Mouse (Mus musculus) MEL (cell line): ENCODE measurements around the gene Hcfc2. TPM values are rescaled to one million over a fixed set of nuclear protein-coding genes. Genes with fewer than 3 reads are reported as not detected.

Source experiments
- DNase-seq: peaks from one replicate; pipeline ENCODE4 v3.0.0; 2011; ENCODE audit warnings: low read depth, low spot score
- H3K27ac ChIP-seq: 2 replicates; pipeline ENCODE4 v1.5.1; 2012; ENCODE audit warnings: low read depth, mild to moderate bottlenecking, control low read depth, low read length, moderate library complexity; ENCODE audit not compliant: control insufficient read depth
- H3K27me3 ChIP-seq, 2 experiments: fragments of 150-350 bp in 1 of 2; sonication (generic) in 1 of 2; 2 replicates each; pipeline ENCODE4 v1.6.1; 2012; ENCODE audit warnings: low read length in 2 of 2, mild to moderate bottlenecking in 2 of 2, improper control_type of control experiment in 1 of 2, moderate library complexity in 1 of 2; ENCODE audit not compliant: insufficient read depth in 2 of 2, control insufficient read depth in 1 of 2
- H3K36me3 ChIP-seq, 2 experiments: 2 replicates each; pipeline ENCODE4 v1.6.1; 2012 to 2014; ENCODE audit warnings: low read length in 2 of 2, improper control_type of control experiment in 1 of 2, inconsistent platforms in 1 of 2, mild to moderate bottlenecking in 1 of 2; ENCODE audit not compliant: insufficient read depth in 2 of 2, control insufficient read depth in 1 of 2
- H3K4me1 ChIP-seq, 2 experiments: fragments of 150-350 bp in 1 of 2; sonication (generic) in 1 of 2; 2 replicates each; pipeline ENCODE4 v1.6.1; 2012; ENCODE audit warnings: low read length in 2 of 2, improper control_type of control experiment in 1 of 2, mild to moderate bottlenecking in 1 of 2; ENCODE audit not compliant: insufficient read depth in 2 of 2, control insufficient read depth in 1 of 2
- H3K4me3 ChIP-seq, 2 experiments: fragments of 150-350 bp in 1 of 2; sonication (generic) in 1 of 2; 2 replicates each; pipeline ENCODE4 v1.5.1; 2012; ENCODE audit warnings: low read depth in 2 of 2, low read length in 2 of 2, mild to moderate bottlenecking in 2 of 2, moderate library complexity in 2 of 2, control low read depth in 1 of 2, improper control_type of control experiment in 1 of 2; ENCODE audit not compliant: control insufficient read depth in 1 of 2, insufficient read depth in 1 of 2
- H3K79me2 ChIP-seq: 2 replicates; pipeline ENCODE4 v1.6.1; 2012; ENCODE audit warnings: mild to moderate bottlenecking, low read length, moderate library complexity; ENCODE audit not compliant: control insufficient read depth, poor library complexity, insufficient read depth
- H3K9ac ChIP-seq: 2 replicates; pipeline ENCODE4 v1.6.1; 2012; ENCODE audit warnings: low read depth, mild to moderate bottlenecking, control low read depth, low read length, moderate library complexity; ENCODE audit not compliant: control insufficient read depth, poor library complexity, severe bottlenecking
- H3K9me3 ChIP-seq: fragments of 150-350 bp; sonication (generic); replicated peaks from 2 replicates; pipeline ENCODE4 v1.6.1; 2012; ENCODE audit warnings: mild to moderate bottlenecking, low read length, improper control_type of control experiment, moderate library complexity; ENCODE audit not compliant: insufficient read depth
- CHD1 ChIP-seq: IDR thresholded peaks from 2 replicates; pipeline ENCODE4 v1.6.1; 2012; ENCODE audit warnings: low read depth, mild to moderate bottlenecking, inconsistent platforms, low read length, improper control_type of control experiment
- CHD2 ChIP-seq: IDR thresholded peaks from 2 replicates; pipeline ENCODE4 v1.6.1; 2011; ENCODE audit warnings: low read length, improper control_type of control experiment
- CTCF ChIP-seq, 3 experiments: IDR thresholded peaks in 2 of 3; conservative IDR thresholded peaks in 1 of 3; 2 replicates each; pipeline ENCODE4 v1.5.1; 2011 to 2012; ENCODE audit warnings: low read length in 3 of 3, low read depth in 2 of 3, mild to moderate bottlenecking in 2 of 3, improper control_type of control experiment in 1 of 3, inconsistent platforms in 1 of 3, mixed read lengths in 1 of 3, moderate library complexity in 1 of 3; ENCODE audit not compliant: control insufficient read depth in 1 of 3, insufficient read depth in 1 of 3, poor library complexity in 1 of 3, severe bottlenecking in 1 of 3
- E2F4 ChIP-seq: IDR thresholded peaks from 2 replicates; pipeline ENCODE4 v1.6.1; 2011; ENCODE audit warnings: low read depth, low read length, improper control_type of control experiment, borderline replicate concordance
- ELF1 ChIP-seq: IDR thresholded peaks from 2 replicates; pipeline ENCODE4 v1.6.1; 2014; ENCODE audit warnings: low read depth, mild to moderate bottlenecking, inconsistent platforms, low read length, improper control_type of control experiment, moderate library complexity
- EP300 ChIP-seq, 2 experiments: IDR thresholded peaks; 2 replicates each; pipeline ENCODE4 v1.6.1; 2011; ENCODE audit warnings: improper control_type of control experiment in 2 of 2, low read length in 2 of 2, low read depth in 1 of 2, mild to moderate bottlenecking in 1 of 2
- ETS1 ChIP-seq: IDR thresholded peaks from 2 replicates; pipeline ENCODE4 v1.6.1; 2012; ENCODE audit warnings: low read depth, mild to moderate bottlenecking, inconsistent platforms, low read length, improper control_type of control experiment, moderate library complexity
- GABPA ChIP-seq: IDR thresholded peaks from 2 replicates; pipeline ENCODE4 v1.6.1; 2012; ENCODE audit warnings: low read depth, mild to moderate bottlenecking, inconsistent platforms, low read length, improper control_type of control experiment, moderate library complexity
- GATA1 ChIP-seq: IDR thresholded peaks from 2 replicates; pipeline ENCODE4 v1.6.1; 2011; ENCODE audit warnings: low read depth, low read length, improper control_type of control experiment
- HCFC1 ChIP-seq: IDR thresholded peaks from 2 replicates; pipeline ENCODE4 v1.6.1; 2012; ENCODE audit warnings: low read depth, mild to moderate bottlenecking, inconsistent platforms, low read length, improper control_type of control experiment, moderate library complexity
- JUND ChIP-seq: IDR thresholded peaks from 2 replicates; pipeline ENCODE4 v1.6.1; 2011; ENCODE audit warnings: low read depth, mild to moderate bottlenecking, improper control_type of control experiment, low read length
- KAT2A ChIP-seq: conservative IDR thresholded peaks from 2 replicates; pipeline ENCODE4 v1.6.1; 2012; ENCODE audit warnings: low read depth, low read length, improper control_type of control experiment, inconsistent platforms
- MAFK ChIP-seq: IDR thresholded peaks from 2 replicates; pipeline ENCODE4 v1.6.1; 2011; ENCODE audit warnings: low read depth, mild to moderate bottlenecking, low read length, improper control_type of control experiment, borderline replicate concordance
- MAX ChIP-seq: IDR thresholded peaks from 2 replicates; pipeline ENCODE4 v1.6.1; 2011; ENCODE audit warnings: low read length, improper control_type of control experiment
- MAZ ChIP-seq: IDR thresholded peaks from 2 replicates; pipeline ENCODE4 v1.6.1; 2012; ENCODE audit warnings: low read depth, mild to moderate bottlenecking, inconsistent platforms, low read length, improper control_type of control experiment
- MYC ChIP-seq: IDR thresholded peaks from 2 replicates; pipeline ENCODE4 v1.6.1; 2011; ENCODE audit warnings: low read depth, mild to moderate bottlenecking, low read length, improper control_type of control experiment, moderate library complexity
- NELFE ChIP-seq: IDR thresholded peaks from 2 replicates; pipeline ENCODE4 v1.6.1; 2011; ENCODE audit warnings: low read depth, low read length, improper control_type of control experiment
- NRF1 ChIP-seq: IDR thresholded peaks from 2 replicates; pipeline ENCODE4 v1.6.1; 2014; ENCODE audit warnings: low read depth, mild to moderate bottlenecking, inconsistent platforms, low read length, improper control_type of control experiment, moderate library complexity; ENCODE audit not compliant: poor library complexity, insufficient read depth, severe bottlenecking
- POLR2AphosphoS2 ChIP-seq: IDR thresholded peaks from 2 replicates; pipeline ENCODE4 v1.6.1; 2011; ENCODE audit warnings: low read length, improper control_type of control experiment
- RAD21 ChIP-seq: IDR thresholded peaks from 2 replicates; pipeline ENCODE4 v1.6.1; 2011; ENCODE audit warnings: mild to moderate bottlenecking, low read depth, low read length, improper control_type of control experiment
- RCOR1 ChIP-seq: IDR thresholded peaks from 2 replicates; pipeline ENCODE4 v1.6.1; 2012; ENCODE audit warnings: low read depth, mild to moderate bottlenecking, inconsistent platforms, low read length, improper control_type of control experiment
- SIN3A ChIP-seq: IDR thresholded peaks from 2 replicates; pipeline ENCODE4 v1.6.1; 2012; ENCODE audit warnings: low read length, improper control_type of control experiment, inconsistent platforms
- SMC3 ChIP-seq: IDR thresholded peaks from 2 replicates; pipeline ENCODE4 v1.6.1; 2011; ENCODE audit warnings: low read depth, low read length, improper control_type of control experiment
- TAL1 ChIP-seq: IDR thresholded peaks from 2 replicates; pipeline ENCODE4 v1.6.1; 2012; ENCODE audit warnings: mild to moderate bottlenecking, inconsistent platforms, low read length, moderate library complexity, mixed read lengths
- TBP ChIP-seq: IDR thresholded peaks from 2 replicates; pipeline ENCODE4 v1.8.0; 2011; ENCODE audit warnings: low read depth, low read length, improper control_type of control experiment
- TCF12 ChIP-seq: IDR thresholded peaks from 2 replicates; pipeline ENCODE4 v1.6.1; 2014; ENCODE audit warnings: low read depth, mild to moderate bottlenecking, inconsistent platforms, low read length, improper control_type of control experiment, moderate library complexity
- USF1 ChIP-seq: IDR thresholded peaks from 2 replicates; pipeline ENCODE4 v1.6.1; 2014; ENCODE audit warnings: low read depth, mild to moderate bottlenecking, inconsistent platforms, low read length, improper control_type of control experiment, moderate library complexity
- USF2 ChIP-seq, 2 experiments: IDR thresholded peaks; 2 replicates each; pipeline ENCODE4 v1.6.1; 2011 to 2012; ENCODE audit warnings: improper control_type of control experiment in 2 of 2, low read length in 2 of 2, borderline replicate concordance in 1 of 2, inconsistent platforms in 1 of 2, low read depth in 1 of 2, mild to moderate bottlenecking in 1 of 2; ENCODE audit not compliant: insufficient read depth in 1 of 2
- ZC3H11A ChIP-seq: IDR thresholded peaks from 2 replicates; pipeline ENCODE4 v1.6.1; 2012; ENCODE audit warnings: low read depth, mild to moderate bottlenecking, inconsistent platforms, low read length, improper control_type of control experiment
- ZNF384 ChIP-seq: IDR thresholded peaks from 2 replicates; pipeline ENCODE4 v1.6.1; 2012; ENCODE audit warnings: low read depth, mild to moderate bottlenecking, inconsistent platforms, low read length, improper control_type of control experiment
- polyA plus RNA-seq, 2 experiments: library from polyadenylated mRNA; stranded (reverse) in 1 of 2; unstranded in 1 of 2; fragments of >175 nt in 1 of 2; fragments of >200 nt in 1 of 2; gene quantifications; 2 replicates each; pipeline versions ENCODE4 v1.2.1 to v1.2.4; 2012; ENCODE audit warnings: low replicate concordance in 2 of 2, low read depth in 1 of 2; ENCODE audit not compliant: insufficient read length in 2 of 2, insufficient read depth in 1 of 2, missing spikeins in 1 of 2
- total RNA-seq: library from RNA; depleted of rRNA; stranded (reverse); fragments of 300-350 nt; gene quantifications from 2 replicates; pipeline ENCODE4 v1.2.3, GENCODE M21; 2012

Hcfc2 gene
- total and polyA plus RNA-seq, 3 experiments, result 20.9 to 21.0 TPM; not detected in 1

GRCm38 (mm10) chr10:82777075-82777474 lies 81.1 kb downstream of the Hcfc2 start:
- Histone ChIP-seq H3K9ac (no peak overlapping the region), H3K9me3 (no peaks in the 10 kb centered on the region), H3K4me3 (no peak overlapping the region), H3K79me2 (no peaks in the 10 kb centered on the region), H3K4me1 (peaks cover 20 to 27% of the 10 kb centered on the region in 2 experiments), H3K27ac (no peak overlapping the region; the same call in 1 of the 2 replicates), H3K27me3 (no peaks in the 10 kb centered on the region), H3K36me3 (peaks cover 0 to 29% of the 10 kb centered on the region in 2 experiments; a peak in 2 of 4 replicates)
- peak; percentile 80 for DNase-seq
- no peak for TF ChIP-seq HCFC1
- peak; percentile 83 for TF ChIP-seq TAL1
- peak; percentile 72; the same call in 1 of the 2 replicates for TF ChIP-seq GABPA
- no peak for TF ChIP-seq ZC3H11A
- TF ChIP-seq MAFK, result peak; percentile 80
- no peak for TF ChIP-seq ZNF384
- peak; percentile 82 for TF ChIP-seq RCOR1
- peak; percentile 62; the same call in 1 of the 2 replicates for TF ChIP-seq TCF12
- peak; percentile 85 for TF ChIP-seq GATA1
- 0 out of 2 replicates have a peak, but pooled peaks have one; percentile 11 for TF ChIP-seq ELF1
- TF ChIP-seq CTCF (IDR thresholded peaks at IDR 0.05 in 2 of 3, conservative IDR thresholded peaks at IDR 0.05 in 1 of 3; ENCODE audit: control insufficient read depth in 1 of 3, insufficient read depth in 1 of 3, low read depth in 2 of 3, low read length in 3 of 3, poor library complexity in 1 of 3, severe bottlenecking in 1 of 3), result no peak
- no peak for TF ChIP-seq SMC3
- peak; percentile 74 to 79; a peak in 3 of 4 replicates for TF ChIP-seq EP300 (IDR thresholded peaks at IDR 0.05; ENCODE audit: low read depth in 1 of 2, low read length in 2 of 2)
- TF ChIP-seq MAX, result no peak
- TF ChIP-seq ETS1, result peak; percentile 79
- TF ChIP-seq SIN3A, result no peak
- peak; percentile 95 for TF ChIP-seq TBP
- TF ChIP-seq RAD21, result no peak
- TF ChIP-seq JUND, result no peak
- TF ChIP-seq KAT2A, result no peak
- 0 out of 2 replicates have a peak, but pooled peaks have one; percentile 43 for TF ChIP-seq MYC

- Histone ChIP-seq H3K79me2 (no peaks in the 10 kb centered on the region), H3K27me3 (no peaks in the 10 kb centered on the region), H3K36me3 (peaks cover 0 to 29% of the 10 kb centered on the region in 2 experiments; a peak in 2 of 4 replicates), H3K4me1 (peaks cover 20 to 27% of the 10 kb centered on the region in 2 experiments), H3K27ac (no peak overlapping the region), H3K4me3 (no peak overlapping the region), H3K9ac (no peak overlapping the region), H3K9me3 (no peaks in the 10 kb centered on the region)
- no peak for TF ChIP-seq CHD1
- no peak for TF ChIP-seq MAZ
- no peak for TF ChIP-seq ZNF384
- no peak for TF ChIP-seq CHD2
- no peak for TF ChIP-seq ETS1
- no peak for TF ChIP-seq RAD21
- no peak for TF ChIP-seq E2F4
- TF ChIP-seq POLR2AphosphoS2, result no peak
- no peak for TF ChIP-seq USF1
- no peak for TF ChIP-seq USF2 (IDR thresholded peaks at IDR 0.05; ENCODE audit: borderline replicate concordance in 1 of 2, insufficient read depth in 1 of 2, low read depth in 1 of 2, low read length in 2 of 2)
- no peak for TF ChIP-seq NELFE
- no peak for TF ChIP-seq SMC3
- no peak for TF ChIP-seq NRF1
- TF ChIP-seq MAX, result no peak
- DNase-seq, result no peak
Measured at GRCm38 (mm10) chr10:82777886-82778285, 81.9 kb downstream of the Hcfc2 start.
